Mouse (Mus musculus): ENCODE measurements around the gene Igfbp7. TPM values are rescaled to one million over a fixed set of nuclear protein-coding genes. Genes with fewer than 3 reads are reported as not detected.

Igfbp7 gene
- polyA plus RNA-seq, 1 experiment from 2014 or later: 60.7 TPM

DNA sequence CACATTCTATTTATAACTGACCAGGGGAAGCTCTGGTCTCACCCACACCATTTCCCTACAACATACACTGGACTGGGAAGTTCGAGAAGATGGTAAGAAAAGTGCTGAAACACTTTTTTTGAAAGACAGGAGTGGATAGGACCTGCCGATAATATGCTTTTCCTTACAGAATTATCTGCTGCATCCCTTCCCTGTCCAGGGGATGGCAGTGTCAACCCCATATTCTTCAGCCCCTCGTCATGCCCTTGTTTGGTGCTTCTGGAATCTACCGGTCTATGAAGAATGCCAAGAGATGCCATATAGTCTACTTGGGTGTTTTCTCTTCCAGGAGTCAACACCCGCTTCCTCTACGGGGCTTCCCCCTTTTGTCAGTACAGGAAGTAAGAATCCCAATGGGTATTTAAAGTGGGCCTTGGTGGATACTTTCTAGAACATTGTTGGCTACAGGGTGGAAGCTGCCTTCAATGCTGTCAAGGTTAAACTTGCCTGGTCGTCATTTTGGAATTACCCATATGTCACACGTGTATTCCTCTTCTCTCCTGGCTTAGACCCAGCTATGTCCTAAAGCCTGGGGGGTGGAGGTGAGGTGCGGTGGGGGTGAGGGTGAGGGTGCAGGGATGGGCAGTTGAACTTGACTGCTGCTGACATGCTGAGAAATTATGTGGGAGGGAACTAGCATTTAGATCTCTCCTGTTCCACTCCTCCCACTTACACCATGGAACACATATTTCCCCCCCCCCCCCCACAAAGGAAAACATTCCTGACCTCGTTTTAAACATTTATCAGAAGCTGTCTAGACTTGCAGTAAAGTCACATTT is 21.0 kb downstream of the Igfbp7 start:
- no peak for ATAC-seq (ENCODE audit: low FRiP score, low TSS enrichment)
- no peak overlapping the region for H3K4me2 ChIP-seq (ENCODE audit: low read length)
- no peaks in the 10 kb centered on the region for H3K9me3 ChIP-seq (ENCODE audit: control insufficient read depth, low read length)
- no peak overlapping the region for H3K4me3 ChIP-seq (replicated peaks; ENCODE audit: low read depth, low read length)
- 81% methylated on average over 10 of the region's 10 CpGs for WGBS
- H3K27ac ChIP-seq (replicated peaks; ENCODE audit: low read depth, low read length): no peak overlapping the region
- no peak for DNase-seq
- no peaks in the 10 kb centered on the region for H3K36me3 ChIP-seq (ENCODE audit: control insufficient read depth, insufficient read depth, low read length)
- H3K27me3 ChIP-seq (ENCODE audit: control insufficient read depth, insufficient read depth, low read length): no peaks in the 10 kb centered on the region
- H3K4me1 ChIP-seq (ENCODE audit: control insufficient read depth, insufficient read depth, low read length): no peaks in the 10 kb centered on the region
- H3K9ac ChIP-seq (replicated peaks; ENCODE audit: low read length): no peak overlapping the region

DNA sequence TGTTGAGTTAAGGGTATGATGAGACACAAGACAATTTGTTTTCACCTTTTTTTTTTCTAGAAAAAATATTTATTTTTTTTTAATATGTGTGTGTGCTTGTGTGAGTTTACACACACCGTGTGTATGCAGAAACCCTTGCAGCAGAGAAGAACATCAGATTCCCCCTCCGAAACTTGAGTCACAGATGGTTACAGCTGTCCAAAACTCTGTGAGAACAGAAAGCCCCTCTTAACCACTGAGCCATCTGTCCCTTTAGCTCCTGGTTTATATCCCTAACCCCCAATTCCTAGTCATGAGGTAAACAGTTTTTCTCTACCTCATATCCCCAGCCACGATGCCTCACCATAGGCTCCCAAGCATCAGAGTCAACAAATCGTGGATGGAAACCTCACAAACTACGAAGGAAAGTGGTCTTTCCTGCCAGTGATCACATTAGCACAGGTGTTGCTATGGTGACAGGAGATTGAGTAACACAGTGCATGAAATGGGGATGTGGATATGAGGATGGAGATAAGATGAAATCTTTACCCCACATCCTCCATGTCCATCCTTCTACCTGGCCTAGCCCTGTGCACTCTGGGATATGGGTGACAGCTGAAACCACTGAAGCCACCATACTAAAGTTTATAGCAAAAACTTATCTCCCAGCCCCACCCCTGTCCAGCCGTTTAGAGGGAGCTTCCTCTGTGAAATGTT is 21.8 kb downstream of the Igfbp7 start:
- no peak overlapping the region for H3K9ac ChIP-seq (replicated peaks; ENCODE audit: low read length)
- no peak for DNase-seq
- no peak for ATAC-seq (ENCODE audit: low FRiP score, low TSS enrichment)
- H3K4me1 ChIP-seq (ENCODE audit: control insufficient read depth, insufficient read depth, low read length): no peaks in the 10 kb centered on the region
- no peaks in the 10 kb centered on the region for H3K27me3 ChIP-seq (ENCODE audit: control insufficient read depth, insufficient read depth, low read length)
- H3K36me3 ChIP-seq (ENCODE audit: control insufficient read depth, insufficient read depth, low read length): no peaks in the 10 kb centered on the region
- 84% methylated on average over 6 of the region's 6 CpGs for WGBS
- no peak overlapping the region for H3K4me2 ChIP-seq (ENCODE audit: low read length)
- H3K27ac ChIP-seq (replicated peaks; ENCODE audit: low read depth, low read length): no peak overlapping the region
- H3K4me3 ChIP-seq (replicated peaks; ENCODE audit: low read depth, low read length): no peak overlapping the region
- H3K9me3 ChIP-seq (ENCODE audit: control insufficient read depth, low read length): no peaks in the 10 kb centered on the region

DNA sequence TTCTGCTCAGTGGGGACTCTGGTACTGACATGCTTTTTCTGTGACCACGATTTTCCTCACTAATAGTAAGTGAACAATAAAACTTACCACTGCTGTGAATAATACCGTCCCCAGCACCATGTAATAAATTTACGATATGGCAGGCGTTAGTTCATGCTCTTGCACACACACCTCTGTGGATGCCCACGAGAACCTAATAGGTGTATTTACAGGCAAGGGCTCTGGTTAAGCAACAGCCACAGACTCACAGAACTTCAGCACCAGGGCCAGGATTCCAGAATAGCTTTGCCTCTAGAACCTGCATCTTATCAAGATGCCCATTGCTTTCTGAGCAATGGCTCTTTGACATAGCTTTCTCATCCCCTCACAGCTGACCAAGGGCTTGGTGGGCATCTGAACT is 22.6 kb downstream of the Igfbp7 start:
- WGBS: 89% methylated on average over 5 of the region's 5 CpGs
- Histone ChIP-seq H3K4me1 (ENCODE audit: control insufficient read depth, insufficient read depth, low read length) (no peaks in the 10 kb centered on the region), H3K27me3 (ENCODE audit: control insufficient read depth, insufficient read depth, low read length) (no peaks in the 10 kb centered on the region), H3K4me3 (replicated peaks; ENCODE audit: low read depth, low read length) (no peak overlapping the region), H3K9me3 (ENCODE audit: control insufficient read depth, low read length) (no peaks in the 10 kb centered on the region), H3K4me2 (ENCODE audit: low read length) (no peak overlapping the region), H3K36me3 (ENCODE audit: control insufficient read depth, insufficient read depth, low read length) (no peaks in the 10 kb centered on the region), H3K27ac (replicated peaks; ENCODE audit: low read depth, low read length) (no peak overlapping the region), H3K9ac (replicated peaks; ENCODE audit: low read length) (no peak overlapping the region)
- DNase-seq (no peak), ATAC-seq (ENCODE audit: low FRiP score, low TSS enrichment) (no peak)

DNA sequence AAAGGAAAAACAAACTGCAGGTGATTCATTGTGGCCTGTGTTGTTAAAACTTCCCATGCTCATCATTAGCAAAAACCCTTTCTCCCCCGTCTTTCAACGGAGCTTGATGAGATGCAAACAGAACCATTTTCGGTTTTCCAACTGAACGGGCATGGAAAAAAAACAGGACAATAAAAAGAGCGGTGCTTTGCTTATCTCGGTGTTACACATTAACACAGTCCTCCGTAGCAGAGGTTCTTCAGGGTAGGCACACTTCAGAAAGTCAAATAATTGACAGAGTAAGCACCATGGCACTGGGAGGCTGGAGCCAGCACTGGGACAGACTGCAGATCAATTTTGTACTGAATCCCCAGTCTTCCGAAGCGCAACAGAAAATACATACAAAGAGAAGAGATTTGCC is 23.1 kb downstream of the Igfbp7 start:
- no peak for DNase-seq
- 81% methylated on average over 9 of the region's 9 CpGs for WGBS
- Histone ChIP-seq H3K27ac (replicated peaks; ENCODE audit: low read depth, low read length) (no peak overlapping the region), H3K4me1 (ENCODE audit: control insufficient read depth, insufficient read depth, low read length) (no peaks in the 10 kb centered on the region), H3K27me3 (ENCODE audit: control insufficient read depth, insufficient read depth, low read length) (no peaks in the 10 kb centered on the region), H3K9me3 (ENCODE audit: control insufficient read depth, low read length) (no peaks in the 10 kb centered on the region), H3K4me2 (ENCODE audit: low read length) (no peak overlapping the region), H3K9ac (replicated peaks; ENCODE audit: low read length) (no peak overlapping the region), H3K4me3 (replicated peaks; ENCODE audit: low read depth, low read length) (no peak overlapping the region), H3K36me3 (ENCODE audit: control insufficient read depth, insufficient read depth, low read length) (no peaks in the 10 kb centered on the region)
- ATAC-seq (ENCODE audit: low FRiP score, low TSS enrichment): no peak

DNA sequence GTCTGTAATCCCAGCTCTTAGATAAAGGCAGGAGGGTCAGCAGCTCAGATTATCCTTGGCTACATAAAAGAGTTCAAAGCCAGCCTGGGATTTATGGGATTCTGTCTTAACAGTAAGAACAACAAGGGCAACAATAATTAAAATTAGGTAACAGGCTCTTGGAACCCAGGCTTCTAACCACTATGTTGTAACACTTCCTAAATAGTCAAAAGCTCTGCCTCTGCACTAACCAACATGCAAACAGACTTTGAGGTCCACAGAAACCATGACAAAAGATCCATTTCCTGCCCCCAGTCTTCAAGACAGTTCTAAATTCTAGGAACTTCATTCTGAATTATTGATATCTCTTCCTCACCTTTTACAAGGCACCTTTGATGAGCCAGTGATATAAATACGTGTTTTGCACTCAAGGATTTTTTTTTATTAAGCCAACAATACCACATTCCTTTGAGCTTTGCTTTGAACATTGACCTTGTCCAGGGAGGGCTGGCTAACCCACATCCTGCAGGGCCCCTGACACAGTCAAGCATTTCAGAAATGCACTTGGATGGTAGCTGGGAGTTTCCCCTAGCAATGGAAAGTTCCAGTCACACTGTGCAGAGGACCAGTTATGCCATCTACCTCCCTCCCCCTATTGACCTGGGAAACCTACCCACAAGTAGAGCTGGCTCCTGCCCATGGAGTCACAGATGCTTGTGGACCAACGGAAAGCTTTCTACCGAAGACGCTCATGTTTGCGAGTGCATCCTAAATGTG is 23.9 kb downstream of the Igfbp7 start:
- H3K4me3 ChIP-seq (replicated peaks; ENCODE audit: low read depth, low read length): no peak overlapping the region
- no peak overlapping the region for H3K4me2 ChIP-seq (ENCODE audit: low read length)
- H3K27ac ChIP-seq (replicated peaks; ENCODE audit: low read depth, low read length): no peak overlapping the region
- H3K9me3 ChIP-seq (ENCODE audit: control insufficient read depth, low read length): no peaks in the 10 kb centered on the region
- ATAC-seq (ENCODE audit: low FRiP score, low TSS enrichment) (no peak), DNase-seq (no peak)
- no peak overlapping the region for H3K9ac ChIP-seq (replicated peaks; ENCODE audit: low read length)
- H3K4me1 ChIP-seq (ENCODE audit: control insufficient read depth, insufficient read depth, low read length): no peaks in the 10 kb centered on the region
- H3K27me3 ChIP-seq (ENCODE audit: control insufficient read depth, insufficient read depth, low read length): no peaks in the 10 kb centered on the region
- 89% methylated on average over 5 of the region's 5 CpGs for WGBS
- no peaks in the 10 kb centered on the region for H3K36me3 ChIP-seq (ENCODE audit: control insufficient read depth, insufficient read depth, low read length)

DNA sequence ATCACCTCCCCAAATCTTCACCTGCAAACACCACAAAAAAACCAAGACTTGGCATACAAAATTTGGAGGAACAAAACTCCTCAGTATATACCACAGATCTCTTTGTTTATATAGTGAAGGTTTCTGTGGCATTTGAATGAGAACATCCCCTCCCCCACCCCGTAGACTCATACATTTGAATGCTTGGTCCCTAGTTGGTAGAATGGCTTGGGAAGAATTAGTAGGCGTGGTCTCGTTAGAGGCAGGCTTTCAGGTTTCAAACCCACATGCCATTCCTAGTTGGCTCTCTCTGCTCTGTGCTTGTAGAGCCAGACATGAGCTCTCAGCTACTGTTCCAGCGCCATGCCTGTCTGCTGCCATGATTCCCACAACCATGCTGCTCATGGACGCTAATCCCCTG is 26.2 kb downstream of the Igfbp7 start:
- Histone ChIP-seq H3K27me3 (ENCODE audit: control insufficient read depth, insufficient read depth, low read length) (no peaks in the 10 kb centered on the region), H3K9ac (replicated peaks; ENCODE audit: low read length) (no peak overlapping the region), H3K4me1 (ENCODE audit: control insufficient read depth, insufficient read depth, low read length) (no peaks in the 10 kb centered on the region), H3K27ac (replicated peaks; ENCODE audit: low read depth, low read length) (no peak overlapping the region), H3K4me2 (ENCODE audit: low read length) (no peak overlapping the region), H3K9me3 (ENCODE audit: control insufficient read depth, low read length) (no peaks in the 10 kb centered on the region), H3K36me3 (ENCODE audit: control insufficient read depth, insufficient read depth, low read length) (no peaks in the 10 kb centered on the region), H3K4me3 (replicated peaks; ENCODE audit: low read depth, low read length) (no peak overlapping the region)
- WGBS: 88% methylated on average over 5 of the region's 5 CpGs
- DNase-seq: no peak
- no peak for ATAC-seq (ENCODE audit: low FRiP score, low TSS enrichment)

DNA sequence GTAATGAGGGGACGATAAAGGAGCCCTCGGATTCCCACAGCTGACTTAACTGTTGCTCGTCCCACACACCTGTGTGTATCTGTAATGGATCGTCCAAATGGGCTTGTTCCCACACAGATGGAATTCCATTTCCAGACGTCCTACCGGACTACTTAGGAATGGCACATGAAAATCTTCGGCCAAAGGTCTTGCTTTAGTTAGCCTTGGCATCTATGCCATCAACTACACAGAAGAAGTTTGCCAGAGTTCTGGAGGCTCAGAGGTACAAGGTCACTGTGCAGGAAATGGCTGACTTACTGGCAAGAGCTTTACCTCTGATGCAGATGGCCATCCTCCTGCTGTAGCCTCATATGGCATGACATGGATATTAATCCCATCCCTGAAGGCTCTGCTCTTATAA is 26.6 kb downstream of the Igfbp7 start:
- 74% methylated on average over 7 of the region's 7 CpGs for WGBS
- no peak for ATAC-seq (ENCODE audit: low FRiP score, low TSS enrichment)
- Histone ChIP-seq H3K4me3 (replicated peaks; ENCODE audit: low read depth, low read length) (no peak overlapping the region), H3K27ac (replicated peaks; ENCODE audit: low read depth, low read length) (no peak overlapping the region), H3K9me3 (ENCODE audit: control insufficient read depth, low read length) (no peaks in the 10 kb centered on the region), H3K4me2 (ENCODE audit: low read length) (no peak overlapping the region), H3K27me3 (ENCODE audit: control insufficient read depth, insufficient read depth, low read length) (no peaks in the 10 kb centered on the region), H3K9ac (replicated peaks; ENCODE audit: low read length) (no peak overlapping the region), H3K4me1 (ENCODE audit: control insufficient read depth, insufficient read depth, low read length) (no peaks in the 10 kb centered on the region), H3K36me3 (ENCODE audit: control insufficient read depth, insufficient read depth, low read length) (no peaks in the 10 kb centered on the region)
- no peak for DNase-seq

DNA sequence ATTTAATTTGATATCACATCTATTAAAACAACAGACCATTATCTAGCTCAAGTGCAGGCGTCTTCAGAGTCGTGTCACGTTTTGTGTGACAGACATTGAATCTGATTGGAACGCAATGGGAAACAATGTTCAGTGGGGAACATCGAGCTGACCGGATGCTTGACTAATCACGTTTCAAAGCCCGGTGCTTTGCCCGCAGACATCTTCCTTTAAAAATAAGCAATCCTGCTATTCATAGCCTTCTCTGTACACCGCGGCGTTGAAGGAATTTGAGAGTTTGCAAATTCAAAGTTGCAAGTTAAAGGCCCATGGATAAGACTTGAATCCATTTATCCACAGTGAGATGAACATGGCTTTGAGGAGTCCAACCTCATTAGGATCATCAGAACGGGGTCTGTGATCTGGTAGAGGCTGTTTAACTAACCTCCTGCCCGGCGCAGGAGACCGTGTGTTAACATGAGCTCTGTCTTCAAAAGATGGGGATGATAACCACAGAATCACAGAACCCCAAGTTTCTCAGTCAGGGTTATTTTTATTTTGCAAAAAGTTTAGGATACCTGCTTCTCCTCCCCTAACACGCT is 27.4 kb downstream of the Igfbp7 start:
- ATAC-seq (ENCODE audit: low FRiP score, low TSS enrichment) (0 out of 2 replicates have a peak, but pooled peaks have one; percentile 31), DNase-seq (peak; percentile 63)
- Histone ChIP-seq H3K27me3 (ENCODE audit: control insufficient read depth, insufficient read depth, low read length) (no peaks in the 10 kb centered on the region), H3K27ac (replicated peaks; ENCODE audit: low read depth, low read length) (no peak overlapping the region), H3K4me2 (ENCODE audit: low read length) (no peak overlapping the region), H3K9ac (replicated peaks; ENCODE audit: low read length) (no peak overlapping the region), H3K36me3 (ENCODE audit: control insufficient read depth, insufficient read depth, low read length) (no peaks in the 10 kb centered on the region), H3K4me1 (ENCODE audit: control insufficient read depth, insufficient read depth, low read length) (no peaks in the 10 kb centered on the region), H3K9me3 (ENCODE audit: control insufficient read depth, low read length) (no peaks in the 10 kb centered on the region), H3K4me3 (replicated peaks; ENCODE audit: low read depth, low read length) (no peak overlapping the region)
- 33% methylated on average over 17 of the region's 17 CpGs for WGBS
